Mouse (Mus musculus): ENCODE data around the gene Erg28. TPM values are rescaled to one million over a fixed set of nuclear protein-coding genes. Genes with fewer than 3 reads are reported as not detected.

The Erg28 gene
- 10 to 100 TPM; 54.2 to 61.2 TPM for total RNA-seq (2021)
- long read RNA-seq, transcript Erg28-201 (5 exons, 1,169 nt), result major isoform, 27 of 42 reads
- long read RNA-seq, partial matches to known transcripts, result 1 of 42 reads
- long read RNA-seq, other reads (novel, unspliced or antisense), result 14 of 42 reads

DNA sequence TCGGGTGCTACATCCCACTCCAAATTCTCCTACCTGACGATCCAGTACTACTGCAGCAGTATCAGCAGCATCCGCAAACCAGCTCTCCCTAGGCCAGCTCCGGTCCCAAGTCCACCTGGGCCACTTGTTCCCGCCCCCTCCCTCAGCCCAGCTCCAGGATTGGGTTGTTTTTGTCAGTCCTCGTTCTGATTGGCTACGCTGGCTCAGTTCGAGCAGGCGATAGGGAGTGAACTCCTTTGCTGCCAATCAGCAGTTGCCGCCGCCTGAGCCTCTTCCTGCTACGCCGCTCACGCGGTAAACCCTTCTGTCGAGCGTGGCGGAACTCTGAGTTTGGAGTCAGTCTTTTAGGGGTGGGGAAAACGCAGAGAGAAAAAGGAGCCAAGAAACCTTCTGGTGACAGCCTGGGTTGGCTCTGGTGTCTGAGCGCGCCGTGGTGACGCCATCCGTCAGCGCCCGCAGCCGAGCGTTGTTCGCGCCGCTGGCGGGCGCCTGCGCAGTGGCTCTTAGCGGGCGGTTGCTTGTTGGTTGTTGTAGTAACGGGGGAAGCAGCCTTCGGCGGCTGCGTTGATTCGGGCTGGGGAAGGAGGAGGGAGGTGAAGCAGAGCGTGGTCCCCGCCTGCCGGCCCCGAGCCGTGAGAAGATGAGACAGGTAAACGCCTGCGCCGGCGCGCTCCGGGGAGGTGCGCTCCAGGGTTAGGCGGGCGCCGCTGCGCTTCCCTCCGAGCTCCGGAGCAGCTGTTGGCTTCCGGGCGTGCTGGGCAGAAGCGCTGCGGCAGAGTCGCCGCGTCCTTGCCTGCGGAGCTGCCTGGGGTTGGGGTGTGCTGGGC lies at the start of gene Erg28, which contains the start of gene Ttll5:
Gene Erg28, minus strand, starts transcription at position 113 of the 827 bp plus-strand sequence.
Gene Ttll5, plus strand, starts transcription at position 222 of the 827 bp plus-strand sequence.
- DNase-seq (ENCODE audit: low spot score in 2 of 2), result peak; percentile 95 to 97

DNA sequence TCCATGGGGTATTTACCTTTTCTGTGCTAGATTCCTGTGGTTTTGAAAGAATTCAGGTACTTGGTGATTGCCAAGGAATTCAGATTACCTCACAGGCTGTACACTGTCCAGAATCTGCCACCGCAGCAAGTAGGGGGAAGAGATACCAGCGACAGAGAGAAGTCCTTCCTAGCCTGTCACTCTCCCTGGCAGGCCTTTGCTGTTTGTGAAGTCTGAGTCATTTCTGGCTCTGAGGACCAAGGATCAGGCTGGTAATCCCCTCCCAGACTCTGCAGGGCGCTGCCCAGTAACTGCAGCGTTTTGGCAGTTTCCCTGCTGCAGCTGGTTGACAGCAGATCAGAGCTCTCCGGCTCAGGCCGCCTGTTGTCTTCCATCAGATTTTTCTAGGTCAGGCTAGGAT lies 45.1 kb upstream of the Erg28 start:
- peak in 1 of 2 experiments; percentile 59 for DNase-seq (ENCODE audit: low spot score in 2 of 2)

DNA sequence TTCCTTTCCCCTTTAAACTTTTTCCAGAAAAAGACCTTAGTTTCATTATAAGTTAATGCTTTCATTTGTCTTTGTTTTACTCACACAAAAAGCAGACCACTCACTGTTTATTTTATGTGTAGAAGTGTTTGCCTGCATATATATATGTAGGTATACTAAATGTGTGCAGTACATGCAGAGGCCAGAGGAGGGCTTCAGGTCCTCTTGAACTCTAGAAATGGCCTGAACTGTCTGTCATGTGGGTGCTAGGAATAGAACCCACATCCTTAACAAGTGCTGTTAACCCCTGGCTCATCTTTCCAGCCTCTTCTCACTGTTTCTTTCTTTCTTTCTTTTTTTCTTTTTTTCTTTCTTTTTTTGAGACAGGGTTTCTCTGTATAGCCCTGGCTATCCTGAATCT lies 42.8 kb upstream of the Erg28 start:
- DNase-seq (ENCODE audit: low spot score in 2 of 2), result no peak

DNA sequence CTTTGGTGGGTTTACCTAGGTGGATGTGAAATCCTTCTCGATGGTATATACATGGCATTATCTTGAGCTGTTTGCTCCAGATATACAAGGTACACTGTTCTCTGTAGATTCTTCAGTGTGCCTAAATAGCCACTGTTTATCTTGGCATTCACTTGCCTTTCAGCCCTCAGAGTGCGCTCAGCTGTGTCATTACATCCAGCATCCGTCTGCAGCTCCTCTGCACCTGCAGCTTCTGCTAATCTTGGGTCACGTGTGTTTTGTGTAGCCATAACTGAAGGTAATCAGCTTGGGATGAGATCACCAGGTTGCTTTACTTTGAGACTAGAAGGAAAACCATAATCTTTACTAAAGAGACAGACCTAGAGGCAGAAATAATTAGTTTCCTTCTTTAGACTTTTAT lies 42.3 kb upstream of the Erg28 start:
- no peak for DNase-seq (ENCODE audit: low spot score in 2 of 2)

DNA sequence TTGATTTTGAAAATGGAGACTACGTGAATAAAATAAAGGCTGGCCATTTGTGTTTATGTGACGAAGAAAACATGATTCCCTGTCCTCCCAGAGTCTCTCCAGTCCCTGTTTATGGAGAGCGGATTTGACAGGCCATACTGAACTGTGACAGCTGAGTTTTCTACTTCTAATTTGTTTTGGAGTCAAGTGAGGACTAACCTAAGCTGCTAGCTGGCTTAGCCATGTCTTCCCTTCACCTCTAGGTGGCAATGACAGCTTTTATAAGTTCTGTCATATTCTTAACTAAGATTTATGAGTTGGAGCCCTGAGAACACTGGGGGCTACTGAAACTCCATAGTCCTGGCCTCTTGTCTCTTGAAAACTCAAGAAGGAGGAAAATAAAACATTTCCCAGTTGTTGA lies 41.2 kb upstream of the Erg28 start:
- peak in 1 of 2 experiments; percentile 55 for DNase-seq (ENCODE audit: low spot score in 2 of 2)

DNA sequence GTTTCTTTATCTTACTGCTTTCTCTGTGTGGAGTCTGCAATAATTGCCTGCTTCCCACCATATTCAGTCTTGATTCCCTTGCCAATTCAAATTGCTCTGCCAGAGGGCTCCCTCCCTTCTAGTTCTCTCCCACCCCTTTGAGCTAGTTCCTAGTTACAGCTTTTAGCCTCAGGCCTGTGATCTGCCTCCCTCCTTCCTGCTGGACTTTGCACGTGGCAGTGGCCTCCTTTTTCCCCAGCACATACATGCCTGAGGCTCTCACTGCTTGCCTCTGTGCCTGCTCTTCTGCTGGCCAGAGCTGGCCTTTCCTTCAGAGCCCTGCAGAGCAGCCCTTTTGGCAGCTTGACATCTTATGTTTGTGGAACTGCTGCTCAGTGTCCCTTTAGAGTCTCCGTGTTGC lies 38.2 kb upstream of the Erg28 start:
- peak in 1 of 2 experiments; percentile 22 for DNase-seq (ENCODE audit: low spot score in 2 of 2)

DNA sequence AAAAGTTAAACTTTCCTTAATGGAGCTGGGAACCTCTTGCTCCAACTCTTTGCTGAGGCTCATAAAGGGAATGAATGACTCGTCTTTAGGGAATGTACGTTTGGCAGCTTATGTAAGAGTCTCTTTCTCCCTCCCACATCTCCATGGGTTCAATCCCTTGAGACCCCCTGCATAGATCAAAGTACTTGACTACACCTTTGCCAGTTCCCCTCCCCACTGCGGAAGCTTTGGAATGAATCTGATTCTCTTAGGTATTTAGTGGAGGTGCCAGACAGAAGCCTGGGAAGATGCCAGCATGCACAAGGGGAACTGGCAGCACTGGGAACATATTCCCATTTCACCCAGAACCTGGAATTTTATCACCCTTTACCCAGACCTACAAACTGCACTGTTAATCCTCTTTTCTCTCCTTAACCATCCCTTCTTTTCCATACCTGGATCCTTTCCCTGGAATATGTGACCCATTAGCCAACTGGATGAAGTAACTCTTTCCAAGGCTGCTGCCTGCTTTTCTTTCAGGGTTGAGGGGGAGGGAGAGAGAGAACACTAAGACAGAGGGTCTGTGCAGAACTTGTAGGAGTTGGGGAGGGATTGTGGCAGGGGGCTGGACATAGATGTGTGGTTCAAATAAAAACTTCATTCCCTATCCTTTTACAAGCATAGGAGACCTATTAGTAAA lies 35.3 kb upstream of the Erg28 start:
- no peak for DNase-seq (ENCODE audit: low spot score in 2 of 2)

DNA sequence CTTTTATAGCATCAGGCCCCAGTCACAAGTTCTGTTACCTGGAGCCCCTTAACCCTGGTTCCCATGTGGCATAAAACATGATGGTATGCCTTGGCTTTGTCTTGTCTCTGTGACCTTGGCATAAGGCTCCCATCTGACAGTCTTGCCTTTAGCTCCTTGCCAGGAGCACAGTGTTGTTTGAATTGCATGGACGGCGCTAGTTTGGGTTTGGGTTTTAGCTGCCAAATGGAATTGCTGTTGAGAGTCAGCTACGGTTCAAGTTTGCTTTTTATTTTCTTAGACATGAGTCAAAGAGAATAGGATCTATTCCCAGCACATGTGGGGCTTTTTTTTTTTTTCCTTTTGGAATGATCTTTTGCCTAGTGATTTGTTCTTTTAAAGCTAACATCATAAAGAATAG lies 34.8 kb upstream of the Erg28 start:
- no peak for DNase-seq (ENCODE audit: low spot score in 2 of 2)

DNA sequence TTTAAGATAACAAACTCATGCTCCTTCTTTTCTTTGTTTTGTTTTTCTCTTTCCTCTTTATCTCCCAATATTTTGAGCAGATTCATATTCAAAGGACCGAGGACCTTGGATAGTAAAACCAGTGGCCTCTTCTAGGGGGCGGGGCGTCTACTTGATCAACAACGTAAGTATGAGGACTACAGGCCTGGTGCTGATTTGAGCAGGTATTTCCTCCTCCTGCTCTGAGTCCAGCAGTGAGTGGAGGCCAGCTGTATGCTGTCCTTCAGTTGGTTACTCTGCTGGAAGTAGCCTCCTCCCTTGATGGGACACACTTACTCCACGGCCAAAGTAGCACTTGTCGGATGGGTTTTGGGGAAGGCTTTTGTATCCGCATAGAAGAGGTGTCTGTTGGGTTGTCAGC lies 33.0 kb upstream of the Erg28 start:
- DNase-seq (ENCODE audit: low spot score in 2 of 2), result no peak

DNA sequence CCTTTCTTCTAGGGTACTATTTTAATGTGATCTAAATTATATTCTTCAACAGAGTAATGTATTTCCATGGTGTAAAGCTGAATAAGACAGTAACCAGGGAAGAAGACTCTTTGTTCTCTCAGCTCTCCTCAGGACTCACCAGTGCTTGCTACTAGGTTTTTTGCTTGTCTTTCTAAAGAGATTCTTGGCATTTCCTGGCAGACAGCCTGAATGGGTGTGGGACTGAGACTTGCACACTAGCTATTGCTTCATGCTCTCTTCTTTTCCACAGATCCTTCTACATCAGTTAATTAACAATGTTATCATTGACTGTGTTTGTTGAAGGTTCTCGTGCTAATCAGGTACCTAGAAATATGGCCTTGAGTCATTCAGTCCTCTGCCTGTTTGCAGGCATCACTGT lies 29.9 kb upstream of the Erg28 start:
- no peak for DNase-seq (ENCODE audit: low spot score in 2 of 2)

DNA sequence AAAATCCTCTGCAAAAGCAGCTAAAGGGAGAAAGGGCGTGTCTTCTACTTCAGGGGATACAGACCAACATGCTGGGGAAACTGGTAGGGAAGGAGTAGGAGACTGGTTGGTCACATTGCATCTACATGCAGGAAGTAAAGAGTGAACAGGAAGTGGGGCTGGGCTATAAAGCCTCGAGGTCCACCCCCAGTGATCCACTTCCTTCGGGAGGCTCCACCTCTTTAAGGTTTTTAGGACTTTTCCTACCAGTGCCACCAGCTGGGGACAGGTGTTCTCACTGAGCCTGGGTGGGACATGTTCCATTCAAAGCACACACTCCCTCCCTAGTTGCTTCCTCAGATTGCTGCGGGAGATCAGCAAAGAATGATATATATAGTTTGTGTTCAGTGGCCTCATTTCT lies 29.5 kb upstream of the Erg28 start:
- no peak for DNase-seq (ENCODE audit: low spot score in 2 of 2)

DNA sequence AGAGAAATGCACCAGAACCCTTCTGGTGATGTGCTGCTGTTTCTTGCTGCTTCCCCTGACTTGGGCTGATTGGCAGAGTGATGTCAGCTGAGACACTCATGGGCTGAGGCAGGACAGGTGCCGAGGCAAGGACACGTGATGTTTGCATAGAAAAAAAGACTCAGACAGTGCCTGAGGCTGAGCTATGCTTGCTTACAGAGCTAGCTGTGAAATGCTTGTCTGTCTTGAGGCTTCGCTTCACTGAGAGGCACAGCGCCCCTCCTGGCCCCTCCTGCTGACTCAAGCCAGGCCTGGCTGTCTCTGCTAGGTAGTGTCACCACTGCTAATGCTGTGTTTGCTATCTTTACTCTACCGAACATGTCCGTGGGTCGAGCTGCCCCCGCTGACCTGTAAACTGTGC lies 26.3 kb upstream of the Erg28 start:
- DNase-seq (ENCODE audit: low spot score in 2 of 2), result no peak

DNA sequence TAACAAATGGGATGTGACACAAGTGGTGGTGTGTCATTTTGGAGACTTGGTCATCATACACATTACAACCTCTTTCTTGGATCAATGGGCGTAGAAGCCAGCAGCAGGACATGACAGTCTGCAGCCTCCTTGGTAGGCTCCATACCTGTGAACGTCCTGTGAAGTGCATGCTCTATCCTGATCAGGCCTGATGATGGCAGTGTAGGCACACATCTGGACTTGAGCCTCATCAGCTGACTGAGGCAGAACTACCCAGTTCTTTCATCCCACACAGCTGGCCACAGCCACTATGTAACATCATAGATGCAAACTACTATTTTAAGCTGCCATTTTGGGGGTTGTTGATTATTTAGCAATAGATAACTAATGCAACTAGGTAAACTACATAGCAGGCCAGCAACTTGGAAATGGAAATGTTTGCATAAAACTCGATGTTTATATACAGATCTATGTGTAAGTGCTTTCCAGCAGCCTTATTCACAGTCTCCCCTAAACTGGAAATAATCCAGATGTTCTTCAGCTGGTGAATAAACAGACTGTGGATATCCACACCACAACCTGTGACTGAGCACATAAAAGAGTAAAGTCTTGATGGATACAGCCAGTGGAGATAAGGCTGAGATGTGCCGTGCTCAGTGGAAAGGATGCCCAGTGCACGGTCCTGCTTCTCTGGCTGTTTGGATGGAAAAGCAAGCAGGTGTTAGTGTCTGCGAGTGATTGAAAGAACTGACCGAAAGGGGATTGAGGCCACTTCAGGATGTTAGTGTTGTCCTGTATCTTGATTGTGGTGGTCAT lies 24.0 kb upstream of the Erg28 start:
- peak in 1 of 2 experiments; percentile 60 for DNase-seq (ENCODE audit: low spot score in 2 of 2)

DNA sequence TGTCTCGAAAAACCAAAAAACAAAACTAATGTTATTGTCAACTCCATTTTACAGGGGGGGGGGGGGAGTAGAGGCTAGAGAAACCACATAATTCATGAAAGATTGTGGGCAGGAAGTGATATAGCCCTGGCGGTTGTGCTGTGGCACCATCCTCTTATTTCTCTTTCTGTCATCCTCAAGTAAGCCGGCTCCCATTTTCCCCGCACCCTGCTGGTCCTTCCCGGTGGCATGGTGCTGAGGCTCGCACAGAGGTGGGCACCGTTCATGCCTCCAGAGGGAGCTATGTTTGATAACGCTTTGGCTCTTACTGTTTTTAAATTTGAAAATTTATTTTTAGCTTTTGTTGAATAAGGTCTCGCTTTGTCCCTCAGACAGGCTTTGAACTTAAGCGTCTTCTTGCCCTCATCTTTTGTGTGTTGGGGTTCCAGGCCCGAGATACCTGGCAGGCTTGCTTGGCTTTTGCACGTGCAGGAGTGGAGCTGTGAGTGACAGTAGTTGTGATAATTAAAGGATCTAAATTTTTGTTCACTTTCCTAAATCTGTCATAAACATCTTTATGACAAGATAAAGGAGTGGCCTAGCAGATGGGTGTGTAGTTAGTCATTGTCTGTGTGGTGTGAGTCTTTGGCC lies 15.1 kb upstream of the Erg28 start:
- DNase-seq (ENCODE audit: low spot score in 2 of 2), result no peak

DNA sequence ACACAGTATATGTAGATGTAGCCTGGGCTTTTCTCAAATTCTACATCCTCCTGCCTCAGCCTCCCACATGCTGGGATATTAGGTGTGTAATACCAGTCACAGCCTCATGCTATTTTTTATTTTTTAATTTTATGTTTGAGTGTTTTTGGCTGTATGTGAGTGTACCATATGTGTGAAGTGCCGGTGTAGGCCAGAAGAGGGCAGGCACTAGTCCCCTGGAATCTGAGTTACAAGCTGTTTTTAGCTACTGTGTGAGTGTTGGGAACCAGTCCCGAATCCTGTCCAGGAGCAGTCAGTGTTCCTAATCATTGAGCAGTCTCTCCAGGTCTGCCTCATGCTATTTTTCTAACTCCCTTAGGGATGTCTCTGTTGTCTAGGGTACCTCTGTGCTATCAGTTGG lies 13.4 kb upstream of the Erg28 start:
- no peak for DNase-seq (ENCODE audit: low spot score in 2 of 2)

DNA sequence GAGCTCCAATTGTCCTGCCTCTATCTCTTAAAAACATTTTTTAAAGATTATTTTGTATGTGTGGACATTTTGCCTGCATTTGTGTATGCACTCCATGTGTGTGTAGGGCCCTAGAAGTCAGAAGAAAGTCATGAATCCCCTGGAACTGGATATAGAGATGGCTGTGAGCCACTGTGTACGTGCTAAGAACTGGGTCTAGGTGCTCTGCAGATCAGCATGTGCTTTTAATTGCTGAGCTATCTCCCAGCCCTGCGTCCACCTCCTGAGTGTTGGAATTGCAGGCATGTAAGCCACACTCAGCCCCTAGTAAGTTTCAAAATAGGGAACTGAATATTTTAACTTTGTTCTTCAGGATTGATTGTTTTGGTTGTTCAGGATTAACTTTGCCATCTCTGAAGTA lies 10.2 kb upstream of the Erg28 start:
- DNase-seq (ENCODE audit: low spot score in 2 of 2), result no peak

DNA sequence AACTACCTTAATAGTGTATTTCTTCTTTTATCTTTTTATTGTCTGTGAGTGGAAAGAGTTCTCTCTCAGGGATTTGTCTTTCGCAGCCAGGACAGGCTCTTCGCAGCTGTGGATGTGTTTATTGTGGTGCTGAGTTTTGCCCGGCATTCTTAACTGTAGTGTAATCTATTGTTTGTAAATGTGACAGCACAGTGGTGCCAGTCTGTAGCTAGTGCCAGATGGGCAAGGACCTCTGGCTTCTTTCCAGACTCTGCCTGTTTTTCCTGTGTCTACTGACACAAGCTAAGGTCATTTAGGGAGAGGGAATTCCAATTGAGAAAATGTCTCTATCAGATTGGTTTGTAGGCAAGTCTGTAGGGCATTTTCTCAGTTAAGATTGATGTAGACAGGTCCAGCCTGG lies 6.3 kb upstream of the Erg28 start:
- peak in 1 of 2 experiments; percentile 51 for DNase-seq (ENCODE audit: low spot score in 2 of 2)

DNA sequence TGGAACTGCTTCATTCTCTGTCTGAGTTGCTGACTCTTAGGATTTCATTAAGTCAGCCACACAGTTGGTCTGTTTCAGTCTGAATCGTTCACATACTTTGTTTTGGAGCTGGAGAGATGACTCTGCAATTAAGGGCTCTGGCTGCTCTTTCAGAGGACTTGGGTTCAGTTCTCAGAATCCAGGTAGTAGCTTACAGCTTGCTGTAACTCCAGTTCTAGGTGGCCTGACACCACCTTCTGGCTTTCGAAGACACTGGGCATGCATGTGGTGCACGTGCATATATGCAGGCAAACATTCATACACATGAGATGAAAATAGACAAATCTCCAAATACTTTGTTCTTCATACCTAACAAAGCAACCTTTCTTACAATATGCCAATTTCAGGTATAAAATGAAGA lies 5.5 kb upstream of the Erg28 start:
- no peak for DNase-seq (ENCODE audit: low spot score in 2 of 2)

DNA sequence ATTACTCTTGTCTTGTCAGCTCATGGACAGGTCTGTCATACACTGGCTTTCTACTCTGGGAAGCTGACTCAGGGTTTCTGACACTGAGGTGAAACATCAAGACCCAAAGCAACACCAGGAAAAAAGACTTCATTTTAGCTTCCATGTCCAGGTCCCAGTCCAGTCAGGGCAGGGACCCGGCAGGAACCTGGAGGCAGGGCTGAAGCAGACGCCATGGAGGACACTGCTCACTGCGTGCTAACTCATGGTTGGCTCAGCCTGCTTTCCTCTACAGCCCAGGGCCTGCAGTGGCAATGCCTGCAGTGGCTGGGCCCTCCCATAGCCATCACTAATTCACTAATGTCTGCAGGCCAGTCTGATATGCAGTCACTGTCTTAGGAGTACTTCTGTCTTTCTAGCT lies 4.5 kb upstream of the Erg28 start:
- DNase-seq (ENCODE audit: low spot score in 2 of 2), result no peak

DNA sequence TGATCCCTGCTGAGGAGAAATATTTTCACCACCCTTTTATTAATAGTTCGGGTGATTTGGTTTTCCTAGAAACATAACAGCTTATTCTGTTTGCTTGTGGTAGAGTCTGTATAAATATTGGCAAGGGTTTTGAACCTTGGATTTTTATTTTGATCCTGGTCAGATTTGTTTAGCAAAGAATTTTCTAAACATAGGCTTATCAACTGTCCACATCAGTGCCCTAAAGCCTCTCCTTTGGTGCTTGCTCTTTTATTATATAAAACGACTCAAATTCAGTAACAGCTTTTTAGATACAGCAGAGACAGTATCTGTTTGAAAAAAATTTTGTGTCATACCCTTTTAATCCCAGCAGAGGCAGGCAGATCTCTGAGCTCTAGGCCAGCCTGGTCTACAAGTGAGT lies 1.5 kb upstream of the Erg28 start:
- DNase-seq (ENCODE audit: low spot score in 2 of 2), result no peak

DNA sequence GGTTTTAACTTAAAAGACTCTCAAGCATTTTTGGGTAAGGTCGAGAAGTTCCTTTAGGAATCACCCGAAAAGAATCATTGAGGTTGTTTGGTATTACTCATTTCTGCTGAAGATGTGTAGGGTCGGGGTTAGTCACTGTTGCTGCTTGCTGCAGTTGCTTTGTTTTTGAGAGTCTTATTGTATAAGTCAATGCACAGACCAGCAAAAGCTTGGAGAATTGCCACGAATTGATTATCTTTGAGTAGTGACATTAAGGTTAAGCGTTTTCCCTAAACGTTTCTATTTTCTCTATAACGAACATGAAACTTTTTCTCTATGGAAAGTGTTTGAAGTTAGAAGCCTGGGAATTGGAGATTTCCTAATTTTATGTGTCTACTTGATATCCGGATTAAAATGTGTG lies 1.0 kb upstream of the Erg28 start:
- DNase-seq (ENCODE audit: low spot score in 2 of 2), result no peak
